9 mouse cellular contexts compared by ENCODE assay signal in genomic region chr9:80068735-80069315, GRCm38 (mm10). TPM values are rescaled to one million over a fixed set of nuclear protein-coding genes. Genes with fewer than 3 reads are reported as not detected.
DNase-seq lines count a peak whose midpoint lies in the region; ATAC-seq and TF ChIP-seq lines count a peak whose summit lies in the region.
"Had no signal": no experiment of that assay in that cellular context is flagged by ENCODE, and none has a peak within 500 bp of the region (broad histone marks: within the 10 kb centered on the region; RNA-seq: fewer than 3 reads in every experiment).

No protein-coding gene starts in this region.

- peak overlapping the region; percentile 93 for H3K9ac ChIP-seq in kidney, postnatal 0 days (ENCODE audit: low read depth, low read length)
- H3K9ac ChIP-seq in neural tube, embryonic 13.5 days: peak overlapping the region; percentile 100

- peaks cover 18% of the 10 kb centered on the region for H3K4me1 ChIP-seq in kidney, postnatal 0 days (replicated peaks; ENCODE audit: insufficient read depth, low read length)
- peaks cover 29% of the 10 kb centered on the region for H3K4me1 ChIP-seq in embryonic facial prominence, embryonic 10.5 days
- H3K4me1 ChIP-seq in limb, embryonic 10.5 days: 0 out of 2 replicates have a peak, but pooled peaks cover 6% of the 10 kb centered on the region
- H3K4me1 ChIP-seq in neural tube, embryonic 13.5 days (replicated peaks): peaks cover 42% of the 10 kb centered on the region

- H3K4me2 ChIP-seq in kidney, postnatal 0 days (ENCODE audit: low read length): peak overlapping the region; percentile 64
- H3K4me2 ChIP-seq in neural tube, embryonic 13.5 days: peak overlapping the region; percentile 69

- no peaks in the 10 kb centered on the region for H3K36me3 ChIP-seq in kidney, postnatal 0 days (ENCODE audit: insufficient read depth, low read length)
- H3K36me3 ChIP-seq in embryonic facial prominence, embryonic 10.5 days (replicated peaks): 0 out of 2 replicates have a peak, but pooled peaks cover 5% of the 10 kb centered on the region
- no peaks in the 10 kb centered on the region for H3K36me3 ChIP-seq in limb, embryonic 10.5 days
- no peaks in the 10 kb centered on the region for H3K36me3 ChIP-seq in neural tube, embryonic 13.5 days

- no peak overlapping the region for H3K27ac ChIP-seq in kidney, postnatal 0 days
- H3K27ac ChIP-seq in embryonic facial prominence, embryonic 10.5 days (replicated peaks): no peak overlapping the region
- 0 out of 2 replicates have a peak overlapping the region, but pooled peaks have one; percentile 30 for H3K27ac ChIP-seq in limb, embryonic 10.5 days
- no peak overlapping the region for H3K27ac ChIP-seq in neural tube, embryonic 13.5 days (replicated peaks)

- peak overlapping the region; percentile 97 for H3K4me3 ChIP-seq in kidney, postnatal 0 days (replicated peaks; ENCODE audit: low read depth, low read length)
- peak overlapping the region; percentile 97 for H3K4me3 ChIP-seq in embryonic facial prominence, embryonic 10.5 days
- peak overlapping the region; percentile 96 for H3K4me3 ChIP-seq in limb, embryonic 10.5 days
- peak overlapping the region; percentile 88 for H3K4me3 ChIP-seq in neural tube, embryonic 13.5 days

- no peak for TF ChIP-seq CTCF in kidney, postnatal 0 days (IDR thresholded peaks at IDR 0.05; ENCODE audit: low read depth)

- 29% methylated on average over 11 of the region's 11 CpGs for WGBS in kidney, postnatal 0 days
- WGBS in embryonic facial prominence, embryonic 10.5 days: 57% methylated on average over 11 of the region's 11 CpGs
- 64% methylated on average over 11 of the region's 11 CpGs for WGBS in limb, embryonic 10.5 days
- 46% methylated on average over 11 of the region's 11 CpGs for WGBS in neural tube, embryonic 13.5 days

- no peaks in the 10 kb centered on the region for H3K9me3 ChIP-seq in kidney, postnatal 0 days (replicated peaks; ENCODE audit: low read length)
- H3K9me3 ChIP-seq in embryonic facial prominence, embryonic 10.5 days: peaks cover 9% of the 10 kb centered on the region; the same call in 1 of the 2 replicates
- H3K9me3 ChIP-seq in limb, embryonic 10.5 days (replicated peaks): no peaks in the 10 kb centered on the region
- no peaks in the 10 kb centered on the region for H3K9me3 ChIP-seq in neural tube, embryonic 13.5 days

- no peak for ATAC-seq in kidney, postnatal 0 days (replicated peaks; ENCODE audit: low FRiP score, low read depth)
- no peak for ATAC-seq in neural tube, embryonic 13.5 days (ENCODE audit: low read depth)

- no peak for DNase-seq in kidney, postnatal 0 days (ENCODE audit: low spot score)
- no peak for DNase-seq in kidney, adult 8-10 months
- no peak for DNase-seq in embryonic facial prominence, embryonic 10.5 days (ENCODE audit: low spot score)
- no peak for DNase-seq in limb, embryonic 10.5 days (ENCODE audit: low spot score)
- no peak for DNase-seq in urinary bladder, adult 2 months (ENCODE audit: low spot score)
- DNase-seq in frontal cortex, adult 2 months (ENCODE audit: extremely low spot score in 1 of 2, low spot score in 1 of 2): no peak
- DNase-seq in ovary, postnatal 10 days (ENCODE audit: low spot score): no peak
- DNase-seq: thymus, postnatal 14 days had no signal

- H3K27me3 ChIP-seq in kidney, postnatal 0 days (ENCODE audit: insufficient read depth, low read length): no peaks in the 10 kb centered on the region
- H3K27me3 ChIP-seq in embryonic facial prominence, embryonic 10.5 days (replicated peaks; ENCODE audit: low read depth, poor library complexity, severe bottlenecking): no peaks in the 10 kb centered on the region
- H3K27me3 ChIP-seq in limb, embryonic 10.5 days (ENCODE audit: low read depth, poor library complexity, severe bottlenecking): no peaks in the 10 kb centered on the region
- H3K27me3 ChIP-seq in neural tube, embryonic 13.5 days: no peaks in the 10 kb centered on the region

RNA-seq across cellular contexts. Expression of gene Senp6, which starts 2.1 kb away (rescaled TPM):
- polyA plus RNA-seq in kidney, postnatal 0 days (2015; fragmentation: Nextera tagmentation; extraction: Ambion mirVana): 52.6 and 59.4 TPM in 2 replicates
- 50.9 and 55.3 TPM in 2 replicates for polyA plus RNA-seq in embryonic facial prominence, embryonic 10.5 days (2016; fragmentation: Nextera tagmentation; extraction: Ambion mirVana)
- polyA plus RNA-seq in limb, embryonic 10.5 days (2016; fragmentation: Nextera tagmentation; extraction: Ambion mirVana): 46.8 and 50.5 TPM in 2 replicates
- polyA plus RNA-seq in neural tube, embryonic 13.5 days (2015; fragmentation: Nextera tagmentation; extraction: Ambion mirVana): 60.6 and 69.5 TPM in 2 replicates
- 35.2 and 47.6 TPM in 2 replicates for polyA plus RNA-seq in urinary bladder, adult 2 months (2012; rRNA removed)
- polyA plus RNA-seq in frontal cortex, adult 2 months (2012; rRNA removed): 41.4 and 43.0 TPM in 2 replicates

RNA-seq across cellular contexts. Expression of gene Filip1, which starts 56.2 kb away (rescaled TPM):
- 5.3 and 5.9 TPM in 2 replicates for polyA plus RNA-seq in kidney, postnatal 0 days (2015; fragmentation: Nextera tagmentation; extraction: Ambion mirVana)
- polyA plus RNA-seq in embryonic facial prominence, embryonic 10.5 days (2016; fragmentation: Nextera tagmentation; extraction: Ambion mirVana): 2.9 and 3.3 TPM in 2 replicates
- polyA plus RNA-seq in limb, embryonic 10.5 days (2016; fragmentation: Nextera tagmentation; extraction: Ambion mirVana): 0.75 and 0.88 TPM in 2 replicates
- 2.4 and 3.2 TPM in 2 replicates for polyA plus RNA-seq in neural tube, embryonic 13.5 days (2015; fragmentation: Nextera tagmentation; extraction: Ambion mirVana)
- 18.2 and 35.3 TPM in 2 replicates for polyA plus RNA-seq in urinary bladder, adult 2 months (2012; rRNA removed)
- 6.6 and 10.0 TPM in 2 replicates for polyA plus RNA-seq in frontal cortex, adult 2 months (2012; rRNA removed)
